Mouse (Mus musculus) heart, postnatal 0 days (tissue): ENCODE measurements around the gene Ache. TPM values are rescaled to one million over a fixed set of nuclear protein-coding genes. Genes with fewer than 3 reads are reported as not detected.
A peak's percentile ranks its signal among the peaks of the same experiment; 100 is the strongest.

Experiments
- ATAC-seq: fragments of 200-750 bp; cut with Nextera tagmentation; 2 replicates; pipeline ENCODE4 v1.8.0; 2017; ENCODE audit warnings: low read depth, moderate number of reproducible peaks, moderate library complexity; ENCODE audit not compliant: insufficient read depth
- DNase-seq: peaks from one replicate; pipeline ENCODE4 v3.0.0-alpha.2; 2016; ENCODE audit warnings: low spot score
- H3K27ac ChIP-seq: fragments of 300-500 bp; sonication (generic); 2 replicates; pipeline ENCODE4 v1.5.1; 2014; ENCODE audit warnings: low read depth, mild to moderate bottlenecking
- H3K27me3 ChIP-seq: fragments of 300-500 bp; sonication (generic); 2 replicates; pipeline ENCODE4 v1.6.1; 2014; ENCODE audit warnings: low read length, mixed read lengths; ENCODE audit not compliant: control insufficient read depth, insufficient read depth
- H3K36me3 ChIP-seq: fragments of 300-500 bp; sonication (generic); replicated peaks from 2 replicates; pipeline ENCODE4 v1.6.1; 2014; ENCODE audit warnings: low read length, mixed read lengths; ENCODE audit not compliant: control insufficient read depth, insufficient read depth
- H3K4me1 ChIP-seq: fragments of 300-500 bp; sonication (generic); 2 replicates; pipeline ENCODE4 v1.6.1; 2014; ENCODE audit warnings: antibody characterized with exemption; ENCODE audit not compliant: control insufficient read depth, insufficient read depth
- H3K4me2 ChIP-seq: fragments of 300-500 bp; sonication (generic); 2 replicates; pipeline ENCODE4 v1.6.1; 2014; ENCODE audit warnings: low read depth, mild to moderate bottlenecking, low read length, moderate library complexity
- H3K4me3 ChIP-seq: fragments of 300-500 bp; sonication (generic); 2 replicates; pipeline ENCODE4 v1.5.1; 2014; ENCODE audit warnings: low read depth, low read length
- H3K9ac ChIP-seq: fragments of 300-500 bp; sonication (generic); replicated peaks from 2 replicates; pipeline ENCODE4 v1.6.1; 2014; ENCODE audit warnings: low read depth, low read length, mixed read lengths
- H3K9me3 ChIP-seq: fragments of 300-500 bp; sonication (generic); replicated peaks from 2 replicates; pipeline ENCODE4 v1.6.1; 2016; ENCODE audit warnings: low read length; ENCODE audit not compliant: control insufficient read depth
- CTCF ChIP-seq: IDR thresholded peaks from 2 replicates; pipeline ENCODE4 v1.5.1; 2016; ENCODE audit warnings: antibody characterized with exemption, control low read depth, low read depth
- EP300 ChIP-seq: IDR thresholded peaks from 2 replicates; pipeline ENCODE4 v1.6.1; 2016; ENCODE audit warnings: antibody characterized with exemption, low read depth
- WGBS: fragments of 180-500 bp; shearing (Covaris S2); extraction: QIAGEN DNeasy Blood & Tissue Kit; methylation state at CpG from one replicate; pipeline ENCODE4 v1.1.7; 2014; 5-methylcytosine and 5-hydroxymethylcytosine counted together
- polyA plus RNA-seq: library from polyadenylated mRNA; unstranded; fragments of >200 nt; fragmentation: Nextera tagmentation; extraction: Ambion mirVana; gene quantifications from 2 replicates; pipeline ENCODE4 v1.2.1, GENCODE M21; 2015
- total RNA-seq: library from RNA; depleted of rRNA; stranded (reverse); fragments of >200 nt; gene quantifications from 2 replicates; pipeline ENCODE4 v1.2.3, GENCODE M21; 2014; ENCODE audit warnings: low replicate concordance

Ache gene
- total and polyA plus RNA-seq, 2 experiments from 2014 or later = 2.3 to 5.3 TPM

GRCm38 (mm10) chr5:137305822-137306221 is 18.5 kb downstream of the Ache start:
- 67% methylated on average over 3 of the region's 3 CpGs for WGBS
- Histone ChIP-seq H3K36me3 (peaks cover 72% of the 10 kb centered on the region), H3K27me3 (no peaks in the 10 kb centered on the region), H3K4me2 (peak overlapping the region; percentile 72), H3K9ac (peak overlapping the region; percentile 22), H3K9me3 (no peaks in the 10 kb centered on the region), H3K4me3 (peak overlapping the region; percentile 86), H3K27ac (no peak overlapping the region), H3K4me1 (peaks cover 24% of the 10 kb centered on the region)
- no peak for ATAC-seq
- no peak for TF ChIP-seq EP300
- TF ChIP-seq CTCF = no peak
- DNase-seq = no peak

GRCm38 (mm10) chr5:137306439-137307005 is 19.2 kb downstream of the Ache start:
- 12% methylated on average over 12 of the region's 12 CpGs for WGBS

GRCm38 (mm10) chr5:137307071-137307912 is 20.0 kb downstream of the Ache start, which contains the start of gene Srrt:
Srrt (minus strand) TSS chr5:137307674.
- ATAC-seq (peak; percentile 90), DNase-seq (peak; percentile 95)
- peaks cover 59% of the 10 kb centered on the region for H3K36me3 ChIP-seq
- peak within 1 kb of the TSS; percentile 86 for H3K4me3 ChIP-seq
- no peaks in the 10 kb centered on the region for H3K9me3 ChIP-seq
- H3K4me2 ChIP-seq = peak within 1 kb of the TSS; percentile 72
- H3K27me3 ChIP-seq = no peaks in the 10 kb centered on the region
- H3K9ac ChIP-seq = peak within 1 kb of the TSS; percentile 92
- peaks cover 24% of the 10 kb centered on the region for H3K4me1 ChIP-seq
- 0% methylated on average over 65 of the region's 72 CpGs for WGBS
- peak within 1 kb of the TSS; percentile 96 for H3K27ac ChIP-seq
- TF ChIP-seq EP300 = peak; percentile 87
- TF ChIP-seq CTCF = no peak

More at GRCm38 (mm10) chr5:137306439-137307005, 19.2 kb downstream of the Ache start:
- Histone ChIP-seq H3K4me2 (peak overlapping the region; percentile 72), H3K4me1 (peaks cover 24% of the 10 kb centered on the region), H3K36me3 (peaks cover 67% of the 10 kb centered on the region), H3K27me3 (no peaks in the 10 kb centered on the region), H3K9me3 (no peaks in the 10 kb centered on the region), H3K4me3 (peak overlapping the region; percentile 86), H3K27ac (peak overlapping the region; percentile 96), H3K9ac (peak overlapping the region; percentile 92)
- DNase-seq (no peak), ATAC-seq (no peak)
- TF ChIP-seq EP300 = no peak
- no peak for TF ChIP-seq CTCF

GRCm38 (mm10) chr5:137308356-137308755 is 21.0 kb downstream of the Ache start:
- Histone ChIP-seq H3K9me3 (no peaks in the 10 kb centered on the region), H3K4me2 (peak overlapping the region; percentile 72), H3K27me3 (no peaks in the 10 kb centered on the region), H3K9ac (no peak overlapping the region), H3K27ac (peak overlapping the region; percentile 96), H3K36me3 (peaks cover 48% of the 10 kb centered on the region), H3K4me3 (peak overlapping the region; percentile 86), H3K4me1 (peaks cover 34% of the 10 kb centered on the region)
- no peak for TF ChIP-seq CTCF
- TF ChIP-seq EP300 = no peak
- ATAC-seq (no peak), DNase-seq (no peak)
- WGBS = 97% methylated on average over 4 of the region's 4 CpGs

- WGBS = 2% methylated on average over 22 of the region's 22 CpGs
- Histone ChIP-seq H3K27ac (peak overlapping the region; percentile 82), H3K9me3 (no peaks in the 10 kb centered on the region), H3K4me3 (peak overlapping the region; percentile 57), H3K36me3 (peaks cover 24% of the 10 kb centered on the region), H3K4me1 (peaks cover 18% of the 10 kb centered on the region), H3K9ac (peak overlapping the region; percentile 79), H3K27me3 (no peaks in the 10 kb centered on the region), H3K4me2 (peak overlapping the region; percentile 93)
- ATAC-seq (peak; percentile 54; the same call in 1 of the 2 replicates), DNase-seq (no peak)
- TF ChIP-seq CTCF (no peak), EP300 (no peak)
Observed at GRCm38 (mm10) chr5:137313466-137314192, 26.3 kb downstream of the Ache start.
